Mouse (Mus musculus): ENCODE results near the gene Pdcd7.

Gene Pdcd7

DNA sequence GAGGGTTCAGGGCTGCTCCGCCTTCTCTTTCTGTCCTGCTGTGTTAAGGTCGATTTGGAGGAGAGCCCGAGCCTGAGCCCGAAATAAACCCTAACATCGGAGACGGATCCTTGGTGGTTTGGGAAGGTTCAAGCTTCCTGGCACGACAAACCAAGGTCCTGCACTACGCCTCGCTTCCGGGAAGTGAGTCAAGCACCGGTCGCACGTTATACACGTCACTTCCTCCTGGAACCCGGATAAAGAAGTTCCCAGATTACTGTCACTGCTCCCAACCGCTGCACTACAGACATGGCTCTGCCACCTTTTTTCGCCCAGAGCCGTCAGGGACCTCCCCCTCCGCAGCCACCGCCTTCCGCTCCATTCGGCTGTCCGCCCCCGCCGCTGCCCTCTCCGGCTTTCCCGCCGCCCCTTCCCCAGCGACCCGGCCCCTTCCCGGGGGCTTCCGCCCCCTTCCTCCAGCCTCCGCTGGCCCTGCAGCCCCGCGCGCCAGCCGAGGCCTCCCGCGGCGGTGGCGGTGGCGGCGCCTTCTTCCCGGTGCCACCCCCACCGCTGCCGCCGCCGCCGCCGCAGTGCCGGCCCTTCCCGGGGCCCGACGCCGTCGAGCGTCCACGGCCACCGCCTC is at the start of gene Pdcd7:
Gene Pdcd7, plus strand, starts transcription at position 251 of the 622 bp plus-strand sequence.
- peak; percentile 99 for DNase-seq (ENCODE audit: low spot score)

DNA sequence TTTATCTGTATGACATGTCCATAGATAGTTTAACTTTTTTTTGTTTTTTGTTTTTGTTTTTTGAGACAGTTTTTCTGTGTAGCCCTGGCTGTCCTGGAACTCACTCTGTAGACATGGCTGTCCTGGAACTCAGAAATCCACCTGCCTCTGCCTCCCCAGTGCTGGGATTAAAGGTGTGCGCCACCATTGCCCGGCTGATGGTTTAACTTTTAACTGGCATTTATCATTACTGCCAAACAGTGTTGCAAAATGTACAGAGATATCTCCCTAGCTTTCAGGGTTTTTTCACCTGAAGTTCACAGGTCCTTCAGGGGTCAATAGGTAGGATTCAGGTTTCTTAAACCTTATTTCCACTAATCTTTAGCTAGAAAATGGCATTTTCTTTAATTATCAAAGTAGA is 48.8 kb upstream of the Pdcd7 start:
- no peak for DNase-seq (ENCODE audit: low spot score)

GRCm38 (mm10) chr9:65298761-65299160 is 47.1 kb upstream of the Pdcd7 start:
- no peak for DNase-seq (ENCODE audit: low spot score)

DNA sequence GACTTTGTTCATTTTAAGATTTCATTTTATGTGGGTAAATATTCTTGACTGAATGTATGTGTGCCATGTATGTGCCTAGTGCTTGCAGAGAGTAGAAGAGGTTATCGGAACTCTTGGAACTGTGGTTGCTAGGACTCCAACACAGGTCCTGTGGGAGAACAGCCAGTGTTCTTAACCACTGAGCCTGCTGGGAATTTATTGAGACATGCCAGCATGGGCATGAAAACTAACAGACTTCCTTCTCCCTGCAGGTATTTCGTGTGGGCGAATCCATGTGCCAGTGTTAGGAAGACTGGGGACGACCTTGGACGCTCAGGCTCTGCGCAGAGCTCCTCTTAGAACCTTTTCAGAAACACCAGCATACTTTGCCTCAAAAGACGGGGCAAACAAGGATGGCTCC is 46.3 kb upstream of the Pdcd7 start:
- DNase-seq (ENCODE audit: low spot score) = no peak

GRCm38 (mm10) chr9:65302327-65302983 is 43.4 kb upstream of the Pdcd7 start:
- DNase-seq (ENCODE audit: low spot score) = no peak

DNA sequence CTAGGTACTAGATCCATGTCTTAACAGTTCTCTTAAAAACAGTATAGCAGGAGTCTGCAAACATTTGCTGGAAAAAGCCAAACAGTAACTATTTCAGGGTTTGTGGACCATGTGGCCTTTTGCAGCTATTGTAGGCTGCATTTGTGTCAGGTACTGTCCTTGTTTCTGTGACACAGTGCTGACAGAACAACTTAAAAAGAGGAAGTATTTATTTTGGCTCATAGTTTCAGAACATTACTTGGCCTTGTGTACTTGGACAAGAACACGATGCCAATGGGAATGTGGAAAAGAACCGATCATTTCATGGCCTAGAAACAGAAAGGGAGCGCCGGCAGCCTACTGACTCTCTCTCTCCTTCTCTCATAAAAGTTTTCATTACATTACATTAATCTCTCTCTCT is 42.3 kb upstream of the Pdcd7 start:
- DNase-seq (ENCODE audit: low spot score) = no peak

DNA sequence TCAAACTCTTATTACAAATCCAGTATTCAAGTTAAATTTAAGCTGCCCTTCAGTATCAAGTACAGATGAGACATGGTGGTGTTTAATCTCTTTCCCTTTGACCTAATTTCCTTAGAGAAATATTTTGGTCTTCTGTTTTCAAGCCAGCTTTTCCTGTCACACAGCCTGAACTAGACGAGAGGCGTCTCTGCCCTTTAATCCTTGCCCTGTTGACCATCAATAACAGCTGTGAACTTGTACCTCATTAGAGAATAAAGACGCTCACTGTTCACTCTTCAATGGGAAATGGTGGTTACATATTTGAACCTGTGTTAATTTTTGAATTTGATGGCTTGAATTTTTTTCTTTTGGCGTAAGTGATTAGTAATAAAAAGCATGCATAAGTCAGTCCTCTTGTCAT is 41.6 kb upstream of the Pdcd7 start:
- DNase-seq (ENCODE audit: low spot score) = no peak

DNA sequence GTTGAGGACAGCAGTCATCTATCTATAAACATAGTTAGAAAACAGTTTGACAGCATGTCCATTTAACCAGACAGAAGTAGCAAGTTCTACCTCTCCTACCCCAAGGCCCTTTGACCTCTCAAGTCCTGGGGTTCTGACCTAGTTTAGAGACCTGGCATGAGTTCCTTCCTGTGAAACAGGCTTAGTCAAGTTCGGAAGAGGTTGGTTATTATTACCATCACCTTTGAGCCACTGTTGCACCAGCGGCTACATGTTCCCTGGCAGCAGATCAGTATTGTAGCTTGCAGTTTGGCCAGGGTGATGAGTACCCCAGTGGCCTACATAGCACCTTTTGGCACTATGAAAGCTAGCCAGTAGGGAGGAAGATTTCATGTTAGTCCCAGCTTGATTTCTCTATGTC is 39.2 kb upstream of the Pdcd7 start:
- DNase-seq (ENCODE audit: low spot score) = no peak

DNA sequence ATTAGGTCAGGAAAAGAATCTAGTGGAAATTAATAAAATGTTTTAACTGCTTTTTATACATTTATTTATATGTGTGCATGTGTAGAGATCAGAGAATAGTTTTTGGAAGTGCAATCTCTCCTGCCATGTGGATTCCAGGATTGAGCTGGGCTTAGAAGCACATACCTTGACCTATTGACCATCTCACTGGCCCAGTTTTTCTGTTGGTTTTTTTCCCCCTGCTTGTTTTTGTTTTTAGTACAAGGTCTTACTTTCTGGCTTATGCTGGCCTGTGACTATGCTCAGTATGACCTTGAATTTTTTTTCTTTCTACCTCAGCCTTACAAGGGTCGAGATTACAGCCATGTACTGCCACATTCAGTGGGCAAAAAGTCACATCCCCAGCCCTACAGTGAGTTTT is 37.9 kb upstream of the Pdcd7 start:
- no peak for DNase-seq (ENCODE audit: low spot score)

GRCm38 (mm10) chr9:65312669-65313357 is 33.1 kb upstream of the Pdcd7 start:
- DNase-seq (ENCODE audit: low spot score) = peak; percentile 4

- no peak for DNase-seq (ENCODE audit: low spot score)
Observed at GRCm38 (mm10) chr9:65313846-65314245, 32.1 kb upstream of the Pdcd7 start.

DNA sequence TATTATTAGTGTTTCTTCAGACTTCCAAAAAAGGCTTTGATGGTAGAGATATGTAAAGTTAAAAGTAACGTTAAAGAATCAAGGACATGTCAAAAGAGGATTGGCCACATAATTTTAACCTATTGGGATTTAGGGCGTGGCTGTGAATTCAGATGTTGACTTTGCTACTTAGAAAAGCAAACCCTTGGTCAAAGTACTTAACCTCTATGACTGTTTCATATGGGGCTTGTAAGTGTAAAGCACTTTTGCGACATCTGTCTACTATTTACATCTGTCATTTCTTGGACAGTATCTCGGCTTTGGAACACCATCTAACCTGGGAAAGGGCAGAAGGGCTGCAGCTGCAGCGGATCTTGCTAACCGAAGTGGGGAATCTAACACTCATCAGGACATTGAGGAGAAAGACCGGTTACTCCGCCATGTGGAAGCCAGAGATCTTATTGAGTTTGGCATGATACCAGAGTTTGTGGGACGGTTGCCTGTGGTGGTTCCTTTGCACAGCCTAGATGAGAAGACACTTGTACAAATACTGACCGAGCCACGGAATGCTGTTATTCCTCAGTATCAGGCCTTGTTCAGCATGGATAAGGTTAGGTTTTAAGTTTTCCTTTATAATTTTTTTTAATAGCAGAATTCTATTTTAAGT is 23.5 kb upstream of the Pdcd7 start:
- no peak for DNase-seq (ENCODE audit: low spot score)

- no peak for DNase-seq (ENCODE audit: low spot score)
Observed at GRCm38 (mm10) chr9:65325971-65326370, 19.9 kb upstream of the Pdcd7 start.

GRCm38 (mm10) chr9:65327371-65327770 is 18.5 kb upstream of the Pdcd7 start:
- no peak for DNase-seq (ENCODE audit: low spot score)

- DNase-seq (ENCODE audit: low spot score) = no peak
Observed at GRCm38 (mm10) chr9:65333958-65334357, 11.9 kb upstream of the Pdcd7 start.

- no peak for DNase-seq (ENCODE audit: low spot score)
Observed at GRCm38 (mm10) chr9:65339146-65339545, 6.8 kb upstream of the Pdcd7 start.

GRCm38 (mm10) chr9:65340414-65340813 is 5.5 kb upstream of the Pdcd7 start:
- DNase-seq (ENCODE audit: low spot score) = no peak

DNA sequence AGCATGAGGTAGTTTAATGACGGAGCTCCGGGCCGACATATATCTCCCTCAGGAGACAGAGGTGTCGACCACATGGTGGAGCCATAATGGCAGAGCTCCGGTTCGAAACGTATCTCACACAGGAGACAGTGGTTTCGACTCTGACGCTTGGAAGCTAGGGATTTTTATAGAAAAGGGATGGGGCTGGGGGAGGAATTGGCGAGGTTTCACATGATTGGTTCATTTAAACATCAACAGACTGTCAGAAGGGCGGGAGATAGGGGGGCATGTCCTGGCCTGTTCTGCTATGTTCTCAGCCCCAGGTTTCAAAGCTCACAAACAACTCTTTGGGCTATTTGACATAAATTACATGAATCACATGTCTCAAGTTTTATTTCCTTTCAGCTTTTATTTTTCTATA is 465 bp upstream of the Pdcd7 start:
- DNase-seq (ENCODE audit: low spot score) = peak; percentile 6

DNA sequence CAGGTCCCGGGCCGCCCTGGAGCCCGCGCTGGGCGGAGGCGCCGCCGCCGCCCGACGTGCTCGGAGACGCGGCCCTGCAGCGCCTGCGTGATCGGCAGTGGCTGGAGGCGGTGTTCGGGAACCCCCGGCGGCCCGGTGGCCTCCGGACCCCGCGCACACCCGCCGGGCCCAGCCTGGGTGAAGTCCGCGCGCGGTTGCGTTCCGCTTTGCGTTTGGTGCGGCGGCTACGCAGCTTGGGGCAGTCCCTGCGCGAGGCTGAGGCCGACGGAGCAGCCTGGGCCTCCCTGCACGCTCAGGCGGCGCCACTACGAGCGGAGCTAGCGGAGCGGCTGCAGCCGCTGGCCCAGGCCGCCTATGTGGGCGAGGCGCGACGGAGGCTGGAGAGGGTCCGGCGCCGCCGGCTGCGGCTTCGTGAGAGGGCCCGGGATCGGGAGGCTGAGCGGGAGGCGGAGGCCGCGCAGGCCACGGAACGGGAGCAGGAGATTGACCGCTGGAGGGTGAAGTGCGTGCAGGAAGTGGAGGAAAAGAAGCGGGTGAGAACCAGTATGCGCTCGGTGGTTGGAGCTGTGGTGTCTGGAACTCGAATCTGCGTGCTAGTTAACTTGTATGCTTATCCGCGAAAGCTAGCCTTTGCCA is 690 bp downstream of the Pdcd7 start:
- peak; percentile 48 for DNase-seq (ENCODE audit: low spot score)

GRCm38 (mm10) chr9:65347112-65347850 is 1.4 kb downstream of the Pdcd7 start:
- DNase-seq (ENCODE audit: low spot score) = no peak

DNA sequence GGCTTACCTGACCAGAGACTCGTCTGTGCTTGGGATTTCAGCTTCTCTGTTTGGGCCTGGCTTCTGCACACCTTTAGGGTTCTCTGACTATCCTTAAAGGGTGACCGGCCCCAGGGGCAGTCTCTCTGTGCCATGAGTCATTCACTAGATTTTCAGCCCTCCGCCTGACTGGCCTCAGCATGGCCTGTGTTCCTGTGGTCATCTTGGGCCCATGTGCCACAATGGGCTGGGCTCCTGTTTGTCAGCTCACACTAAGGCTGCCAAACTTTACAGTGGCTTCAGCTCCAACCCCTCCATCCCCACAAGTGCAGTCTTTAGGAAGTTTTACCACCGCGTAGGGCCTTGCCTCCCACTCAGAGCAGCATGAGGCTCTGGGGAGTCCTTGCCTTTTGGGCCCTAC is 7.3 kb downstream of the Pdcd7 start:
- DNase-seq (ENCODE audit: low spot score) = no peak

- no peak for DNase-seq (ENCODE audit: low spot score)
Observed at GRCm38 (mm10) chr9:65356561-65356960, 10.7 kb downstream of the Pdcd7 start.
